Mouse (Mus musculus): Measurements from ENCODE around the gene B4galnt1. TPM values are rescaled to one million over a fixed set of nuclear protein-coding genes. Genes with fewer than 3 reads are reported as not detected.
A peak's percentile ranks its signal among the peaks of the same experiment; 100 is the strongest.

The B4galnt1 gene
- 17.3 and 19.9 TPM in 2 replicates for polyA plus RNA-seq (2014; fragmentation: Nextera tagmentation; extraction: Ambion mirVana)

DNA sequence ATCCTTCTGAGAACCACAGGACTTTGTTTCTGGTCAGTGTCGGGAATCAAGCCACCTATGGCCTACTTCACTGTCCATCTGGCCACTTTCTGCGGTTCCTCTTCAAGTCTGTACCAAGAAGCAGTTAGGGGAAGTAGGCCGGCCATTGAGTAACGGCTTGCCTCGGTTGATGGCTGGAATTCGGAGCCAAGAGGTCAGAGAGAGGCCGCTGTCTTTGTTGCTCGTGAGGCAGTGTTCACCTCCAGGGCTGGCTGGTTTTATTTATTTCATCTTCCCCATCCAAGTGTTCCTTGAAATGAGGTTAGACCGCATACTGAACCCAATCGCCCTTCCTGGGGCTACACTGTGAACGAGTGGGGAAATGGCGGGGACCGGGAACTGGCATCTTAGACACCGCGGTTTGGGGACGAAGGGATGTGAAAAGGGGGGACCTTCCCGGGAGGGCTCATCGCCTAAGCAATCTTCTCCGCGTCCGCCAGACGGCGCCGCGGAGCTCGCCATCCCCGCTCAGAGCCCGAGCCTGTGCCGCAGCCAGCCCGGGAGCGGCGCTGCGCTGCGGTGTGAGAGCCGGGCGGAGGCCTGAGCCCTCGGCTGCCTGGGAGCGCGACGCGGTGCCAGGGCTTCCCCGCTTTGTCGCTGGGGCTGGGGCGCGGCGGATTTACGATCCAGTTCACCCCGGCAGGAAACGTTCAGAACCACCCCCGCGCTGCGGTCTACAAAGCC lies at the start of gene B4galnt1:
Gene B4galnt1, plus strand, starts transcription at position 595 of the 723 bp plus-strand sequence.
- H3K27me3 ChIP-seq (ENCODE audit: control insufficient read depth, insufficient read depth, low read length): peaks cover 36% of the 10 kb centered on the region
- no peaks in the 10 kb centered on the region for H3K9me3 ChIP-seq (ENCODE audit: control insufficient read depth, low read length)
- peak; percentile 87 for ATAC-seq (ENCODE audit: insufficient read depth, low FRiP score, low TSS enrichment)
- 0 out of 2 replicates have a peak, but pooled peaks cover 4% of the 10 kb centered on the region for H3K4me1 ChIP-seq (ENCODE audit: control insufficient read depth, insufficient read depth, low read length)
- H3K27ac ChIP-seq (ENCODE audit: low read depth, low read length): 0 out of 2 replicates have a peak within 1 kb of the TSS, but pooled peaks have one; percentile 15
- H3K9ac ChIP-seq (ENCODE audit: low read length): peak within 1 kb of the TSS; percentile 67
- peak; percentile 94 for DNase-seq (ENCODE audit: low spot score)
- H3K4me2 ChIP-seq (ENCODE audit: low read depth): peak within 1 kb of the TSS; percentile 97
- no peaks in the 10 kb centered on the region for H3K36me3 ChIP-seq (ENCODE audit: control insufficient read depth, insufficient read depth, low read length)
- peak within 1 kb of the TSS; percentile 58 for H3K4me3 ChIP-seq (ENCODE audit: low read depth, low read length)
- 2% methylated on average over 52 of the region's 52 CpGs for WGBS

DNA sequence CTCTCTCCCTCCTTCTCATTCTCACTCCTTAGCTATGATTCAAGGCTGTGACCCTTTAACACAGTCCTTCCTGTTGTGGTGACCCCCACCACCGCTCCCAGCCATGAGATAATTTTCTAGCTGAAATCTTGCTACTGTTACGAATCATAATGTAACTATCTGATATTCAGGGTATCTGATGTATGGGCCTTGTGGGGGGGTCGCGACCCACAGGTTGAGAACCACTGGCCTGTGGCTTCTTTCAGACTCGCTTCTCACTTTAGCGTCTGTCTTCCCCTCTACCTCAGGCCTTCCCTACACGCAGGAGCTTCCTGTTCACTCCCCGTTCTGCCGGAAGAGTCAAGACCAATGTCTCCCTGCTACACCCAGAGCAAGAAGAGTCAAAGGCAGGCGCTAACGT lies 46.6 kb upstream of the B4galnt1 start:
- Histone ChIP-seq H3K9ac (ENCODE audit: low read length) (no peak overlapping the region), H3K4me3 (ENCODE audit: low read depth, low read length) (no peak overlapping the region), H3K4me2 (ENCODE audit: low read depth) (no peak overlapping the region), H3K36me3 (ENCODE audit: control insufficient read depth, insufficient read depth, low read length) (peaks cover 9% of the 10 kb centered on the region), H3K27ac (ENCODE audit: low read depth, low read length) (no peak overlapping the region), H3K4me1 (ENCODE audit: control insufficient read depth, insufficient read depth, low read length) (peaks cover 15% of the 10 kb centered on the region), H3K9me3 (ENCODE audit: control insufficient read depth, low read length) (no peaks in the 10 kb centered on the region), H3K27me3 (ENCODE audit: control insufficient read depth, insufficient read depth, low read length) (no peaks in the 10 kb centered on the region)
- DNase-seq (ENCODE audit: low spot score) (no peak), ATAC-seq (ENCODE audit: insufficient read depth, low FRiP score, low TSS enrichment) (no peak)
- WGBS: 95% methylated on average over 11 of the region's 11 CpGs

DNA sequence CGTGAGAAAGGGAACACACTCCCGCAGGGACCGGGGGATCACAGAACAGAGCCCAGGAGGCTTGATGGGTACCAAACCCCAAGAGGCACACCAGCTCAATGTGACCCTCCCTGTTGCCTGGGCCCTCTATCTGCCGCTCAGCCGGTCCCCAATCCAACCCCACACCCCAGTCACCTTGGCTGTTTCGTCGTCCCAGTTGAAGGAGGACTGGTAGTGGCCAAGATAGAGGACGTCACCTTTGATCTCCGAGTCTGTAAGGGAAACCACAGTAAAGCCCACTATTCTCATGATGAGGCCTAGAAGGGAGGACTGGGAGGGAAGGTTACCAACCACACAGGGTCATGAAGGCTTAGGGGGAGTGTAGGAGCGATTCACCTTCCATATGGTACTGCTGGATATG lies 45.8 kb upstream of the B4galnt1 start:
- H3K27ac ChIP-seq (ENCODE audit: low read depth, low read length): no peak overlapping the region
- DNase-seq (ENCODE audit: low spot score) (no peak), ATAC-seq (ENCODE audit: insufficient read depth, low FRiP score, low TSS enrichment) (no peak)
- H3K9ac ChIP-seq (ENCODE audit: low read length): no peak overlapping the region
- no peaks in the 10 kb centered on the region for H3K9me3 ChIP-seq (ENCODE audit: control insufficient read depth, low read length)
- H3K27me3 ChIP-seq (ENCODE audit: control insufficient read depth, insufficient read depth, low read length): no peaks in the 10 kb centered on the region
- H3K4me1 ChIP-seq (ENCODE audit: control insufficient read depth, insufficient read depth, low read length): peaks cover 15% of the 10 kb centered on the region
- H3K36me3 ChIP-seq (ENCODE audit: control insufficient read depth, insufficient read depth, low read length): peaks cover 9% of the 10 kb centered on the region
- no peak overlapping the region for H3K4me2 ChIP-seq (ENCODE audit: low read depth)
- H3K4me3 ChIP-seq (ENCODE audit: low read depth, low read length): no peak overlapping the region
- WGBS: 96% methylated on average over 10 of the region's 10 CpGs

DNA sequence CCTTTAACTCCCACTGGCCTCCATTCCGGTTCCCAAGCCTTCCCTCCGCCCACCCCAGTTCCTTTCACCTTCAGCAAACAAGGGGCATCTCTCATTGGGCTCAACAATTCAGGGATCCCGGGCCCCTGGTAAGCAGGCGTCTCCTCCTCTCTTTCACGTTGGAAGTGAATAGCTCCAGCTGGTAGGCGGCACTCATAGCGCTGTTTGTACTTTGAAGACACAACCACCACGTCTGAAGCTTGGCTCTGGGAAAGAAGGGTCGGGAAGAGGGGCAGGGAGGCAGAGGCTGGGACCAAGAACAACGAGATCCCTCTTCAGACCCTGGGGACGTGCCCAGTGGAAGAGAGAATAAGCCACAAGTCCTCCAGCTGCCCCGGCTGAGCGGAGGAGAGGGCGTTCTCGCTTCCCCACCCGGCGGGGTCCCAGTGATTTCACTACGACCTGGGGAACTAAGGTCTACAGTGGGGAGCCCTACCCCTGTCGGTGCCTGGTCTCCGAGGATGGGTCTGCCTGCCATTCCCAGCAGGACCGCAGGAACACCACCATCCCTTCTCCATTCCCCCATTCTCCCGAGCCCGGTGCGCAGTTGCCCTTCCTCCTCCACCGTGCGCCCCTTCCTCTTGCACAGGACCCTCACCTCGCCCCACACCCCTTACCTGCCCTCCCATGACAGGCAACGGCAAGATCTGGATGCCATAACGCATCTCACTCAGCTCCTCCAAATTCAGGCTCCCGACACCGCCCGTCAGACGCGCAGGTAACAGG lies 44.5 kb upstream of the B4galnt1 start:
- H3K4me3 ChIP-seq (ENCODE audit: low read depth, low read length): peak overlapping the region; percentile 72
- H3K4me1 ChIP-seq (ENCODE audit: control insufficient read depth, insufficient read depth, low read length): peaks cover 15% of the 10 kb centered on the region
- H3K4me2 ChIP-seq (ENCODE audit: low read depth): peak overlapping the region; percentile 94
- DNase-seq (ENCODE audit: low spot score) (no peak), ATAC-seq (ENCODE audit: insufficient read depth, low FRiP score, low TSS enrichment) (peak; percentile 48; the same call in 1 of the 2 replicates)
- H3K27ac ChIP-seq (ENCODE audit: low read depth, low read length): no peak overlapping the region
- no peaks in the 10 kb centered on the region for H3K9me3 ChIP-seq (ENCODE audit: control insufficient read depth, low read length)
- WGBS: 3% methylated on average over 34 of the region's 34 CpGs
- H3K27me3 ChIP-seq (ENCODE audit: control insufficient read depth, insufficient read depth, low read length): no peaks in the 10 kb centered on the region
- H3K9ac ChIP-seq (ENCODE audit: low read length): peak overlapping the region; percentile 70
- peaks cover 9% of the 10 kb centered on the region for H3K36me3 ChIP-seq (ENCODE audit: control insufficient read depth, insufficient read depth, low read length)

DNA sequence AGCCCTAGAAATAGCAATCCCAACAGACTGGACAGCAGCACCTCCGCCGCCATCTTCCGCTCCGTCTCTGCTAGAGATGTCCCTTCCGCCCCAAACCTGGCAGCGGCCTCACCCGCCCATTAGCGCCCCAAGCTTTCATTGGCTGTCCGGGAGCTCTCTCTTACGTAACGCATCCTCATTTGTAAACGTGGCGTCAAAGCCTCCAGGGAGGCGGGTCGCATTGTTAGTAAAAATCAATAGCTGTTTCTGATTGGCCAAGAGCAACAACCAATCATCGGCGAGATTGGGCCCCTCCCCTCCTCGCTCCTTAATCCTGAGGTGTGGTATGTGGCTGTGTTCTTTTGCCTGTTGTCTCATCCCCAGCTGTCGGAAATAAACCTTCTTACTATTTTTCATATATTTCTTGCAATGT lies 44.0 kb upstream of the B4galnt1 start, which contains the start of gene Os9:
Gene Os9, minus strand, starts transcription at position 66 of the 412 bp plus-strand sequence.
- H3K4me2 ChIP-seq (ENCODE audit: low read depth): peak within 1 kb of the TSS; percentile 94
- no peak within 1 kb of the TSS for H3K27ac ChIP-seq (ENCODE audit: low read depth, low read length)
- peak within 1 kb of the TSS; percentile 70 for H3K9ac ChIP-seq (ENCODE audit: low read length)
- WGBS: 0% methylated on average over 19 of the region's 19 CpGs
- no peaks in the 10 kb centered on the region for H3K9me3 ChIP-seq (ENCODE audit: control insufficient read depth, low read length)
- peaks cover 7% of the 10 kb centered on the region for H3K36me3 ChIP-seq (ENCODE audit: control insufficient read depth, insufficient read depth, low read length)
- peaks cover 15% of the 10 kb centered on the region for H3K4me1 ChIP-seq (ENCODE audit: control insufficient read depth, insufficient read depth, low read length)
- peak within 1 kb of the TSS; percentile 72 for H3K4me3 ChIP-seq (ENCODE audit: low read depth, low read length)
- peak; percentile 97 for ATAC-seq (ENCODE audit: insufficient read depth, low FRiP score, low TSS enrichment)
- peak; percentile 98 for DNase-seq (ENCODE audit: low spot score)
- H3K27me3 ChIP-seq (ENCODE audit: control insufficient read depth, insufficient read depth, low read length): no peaks in the 10 kb centered on the region

DNA sequence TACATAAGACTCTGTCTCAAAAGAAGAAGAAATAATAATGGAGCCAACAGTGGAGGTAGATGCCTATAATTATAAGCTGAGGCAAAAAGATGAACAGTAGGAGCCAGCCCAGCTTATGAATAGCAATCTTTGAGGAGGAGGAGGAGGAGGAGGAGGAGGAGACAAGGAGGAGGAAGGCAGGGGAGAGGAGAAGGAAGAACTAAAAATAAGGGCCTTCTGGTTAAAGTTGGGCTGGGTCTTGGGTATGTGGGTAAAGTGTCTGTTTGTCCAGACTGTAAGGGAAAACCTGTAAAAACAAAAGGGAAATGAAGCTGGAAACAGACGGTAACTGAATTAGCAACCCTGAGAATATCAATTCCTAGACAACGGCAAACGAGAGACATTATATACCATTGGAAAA lies 43.0 kb upstream of the B4galnt1 start:
- H3K36me3 ChIP-seq (ENCODE audit: control insufficient read depth, insufficient read depth, low read length): peaks cover 6% of the 10 kb centered on the region; the same call in 1 of the 2 replicates
- peaks cover 15% of the 10 kb centered on the region for H3K4me1 ChIP-seq (ENCODE audit: control insufficient read depth, insufficient read depth, low read length)
- 0 out of 2 replicates have a peak overlapping the region, but pooled peaks have one; percentile 6 for H3K9ac ChIP-seq (ENCODE audit: low read length)
- no peak overlapping the region for H3K27ac ChIP-seq (ENCODE audit: low read depth, low read length)
- ATAC-seq (ENCODE audit: insufficient read depth, low FRiP score, low TSS enrichment) (no peak), DNase-seq (ENCODE audit: low spot score) (no peak)
- no peak overlapping the region for H3K4me3 ChIP-seq (ENCODE audit: low read depth, low read length)
- H3K27me3 ChIP-seq (ENCODE audit: control insufficient read depth, insufficient read depth, low read length): no peaks in the 10 kb centered on the region
- no peaks in the 10 kb centered on the region for H3K9me3 ChIP-seq (ENCODE audit: control insufficient read depth, low read length)
- WGBS: 81% methylated on average over 3 of the region's 3 CpGs
- H3K4me2 ChIP-seq (ENCODE audit: low read depth): peak overlapping the region; percentile 22; the same call in 1 of the 2 replicates

DNA sequence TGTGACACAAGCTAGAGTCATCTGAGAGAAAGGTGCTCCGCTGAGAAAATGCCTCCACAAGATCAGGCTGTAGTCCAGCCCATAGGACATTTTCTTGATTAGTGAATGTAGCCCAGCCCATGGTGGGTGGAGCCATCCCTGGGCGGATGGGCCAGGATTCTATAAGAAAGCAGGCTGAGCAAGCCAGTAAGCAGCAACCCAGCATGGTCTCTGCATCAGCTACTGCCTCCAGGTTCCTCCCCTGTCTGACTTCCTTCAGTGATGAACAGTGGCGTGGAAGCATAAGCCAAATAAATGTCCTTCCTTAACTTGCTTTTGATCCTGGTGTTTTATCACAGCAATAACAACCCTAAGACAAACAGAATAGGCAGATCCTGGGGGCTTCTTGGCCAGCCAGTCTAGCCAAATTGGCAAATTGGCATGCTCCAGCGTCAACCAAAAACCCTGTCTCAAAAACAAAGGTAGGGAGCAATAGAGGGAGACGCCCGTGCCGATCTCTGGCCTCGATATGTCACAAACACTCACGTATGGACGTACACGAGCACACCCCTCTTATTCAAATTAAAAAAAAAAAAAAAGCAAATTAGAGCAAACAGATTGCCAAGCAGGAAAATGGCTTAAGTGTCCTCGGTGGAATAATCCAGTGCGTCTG lies 42.1 kb upstream of the B4galnt1 start:
- H3K27ac ChIP-seq (ENCODE audit: low read depth, low read length): 0 out of 2 replicates have a peak overlapping the region, but pooled peaks have one; percentile 34

DNA sequence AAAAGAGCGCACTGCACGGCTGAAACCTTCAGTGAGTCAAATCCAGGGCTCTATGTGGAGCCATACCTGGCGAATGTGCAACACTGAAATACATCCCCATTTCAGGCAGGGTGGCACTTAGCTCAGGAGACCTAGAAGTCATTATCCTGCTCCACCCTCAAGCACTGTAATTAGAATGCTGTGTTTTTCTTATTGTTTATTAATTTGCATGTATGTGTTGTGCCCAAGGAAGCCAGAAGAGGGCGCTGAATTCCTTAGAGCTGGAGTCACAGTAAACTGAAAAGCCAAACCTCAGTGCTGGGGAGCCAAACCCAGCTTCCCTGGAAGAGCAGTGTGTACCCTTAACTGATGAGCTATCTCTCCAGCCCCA lies 41.6 kb upstream of the B4galnt1 start:
- Histone ChIP-seq H3K4me2 (ENCODE audit: low read depth) (peak overlapping the region; percentile 49), H3K27me3 (ENCODE audit: control insufficient read depth, insufficient read depth, low read length) (no peaks in the 10 kb centered on the region), H3K4me3 (ENCODE audit: low read depth, low read length) (peak overlapping the region; percentile 19), H3K4me1 (ENCODE audit: control insufficient read depth, insufficient read depth, low read length) (peaks cover 15% of the 10 kb centered on the region), H3K27ac (ENCODE audit: low read depth, low read length) (no peak overlapping the region), H3K9me3 (ENCODE audit: control insufficient read depth, low read length) (no peaks in the 10 kb centered on the region), H3K9ac (ENCODE audit: low read length) (0 out of 2 replicates have a peak overlapping the region, but pooled peaks have one; percentile 39), H3K36me3 (ENCODE audit: control insufficient read depth, insufficient read depth, low read length) (0 out of 2 replicates have a peak, but pooled peaks cover 4% of the 10 kb centered on the region)
- 12% methylated on average over 4 of the region's 4 CpGs for WGBS
- ATAC-seq (ENCODE audit: insufficient read depth, low FRiP score, low TSS enrichment) (no peak), DNase-seq (ENCODE audit: low spot score) (peak; percentile 62)

More for the DNA sequence above, 42.1 kb upstream of the B4galnt1 start:
- Histone ChIP-seq H3K4me2 (ENCODE audit: low read depth) (peak overlapping the region; percentile 49), H3K9me3 (ENCODE audit: control insufficient read depth, low read length) (no peaks in the 10 kb centered on the region), H3K4me3 (ENCODE audit: low read depth, low read length) (peak overlapping the region; percentile 19), H3K36me3 (ENCODE audit: control insufficient read depth, insufficient read depth, low read length) (0 out of 2 replicates have a peak, but pooled peaks cover 4% of the 10 kb centered on the region), H3K27me3 (ENCODE audit: control insufficient read depth, insufficient read depth, low read length) (no peaks in the 10 kb centered on the region), H3K4me1 (ENCODE audit: control insufficient read depth, insufficient read depth, low read length) (peaks cover 15% of the 10 kb centered on the region), H3K9ac (ENCODE audit: low read length) (peak overlapping the region; percentile 39; the same call in 1 of the 2 replicates)
- peak; percentile 54 for DNase-seq (ENCODE audit: low spot score)
- no peak for ATAC-seq (ENCODE audit: insufficient read depth, low FRiP score, low TSS enrichment)
- 12% methylated on average over 13 of the region's 13 CpGs for WGBS

Data from neural tube, embryonic 11.5 days (tissue).